ENCODE assay signal across 7 mouse cellular contexts in genomic region chr6:119489765-119490164, GRCm38 (mm10). TPM values are rescaled to one million over a fixed set of nuclear protein-coding genes. Genes with fewer than 3 reads are reported as not detected.
DNase-seq lines count a peak whose midpoint lies in the region; ATAC-seq lines count a peak whose summit lies in the region.

No protein-coding gene starts in this region.

- peaks cover 5% of the 10 kb centered on the region; the same call in 1 of the 2 replicates for H3K4me1 ChIP-seq in liver, embryonic 11.5 days (replicated peaks; ENCODE audit: control insufficient read depth, insufficient read depth, low read length)
- peaks cover 25% of the 10 kb centered on the region for H3K4me1 ChIP-seq in hindbrain, embryonic 15.5 days (replicated peaks)

- DNase-seq in liver, result peak; percentile 22
- no peak for DNase-seq in liver, embryonic 11.5 days (ENCODE audit: low spot score)
- DNase-seq in Muller cell, postnatal 12 days (ENCODE audit: inconsistent ontology term), result peak; percentile 65
- DNase-seq in embryo, embryonic 9.5 days (ENCODE audit: extremely low spot score), result peak; percentile 83
- DNase-seq in thymus, postnatal 14 days, result peak; percentile 70

- 11% methylated on average over 5 of the region's 5 CpGs for WGBS in liver, embryonic 11.5 days
- 13% methylated on average over 5 of the region's 5 CpGs for WGBS in hindbrain, embryonic 15.5 days

- H3K4me2 ChIP-seq in liver, embryonic 11.5 days, result no peak overlapping the region
- peak overlapping the region; percentile 21; the same call in 1 of the 2 replicates for H3K4me2 ChIP-seq in hindbrain, embryonic 15.5 days

- H3K9me3 ChIP-seq in liver, embryonic 11.5 days (ENCODE audit: control insufficient read depth, low read length), result no peaks in the 10 kb centered on the region
- H3K9me3 ChIP-seq in hindbrain, embryonic 15.5 days, result no peaks in the 10 kb centered on the region

- H3K4me3 ChIP-seq in liver, embryonic 11.5 days (ENCODE audit: low read depth, low read length), result no peak overlapping the region
- H3K4me3 ChIP-seq in hindbrain, embryonic 15.5 days, result no peak overlapping the region

- H3K36me3 ChIP-seq in liver, embryonic 11.5 days (ENCODE audit: control insufficient read depth, insufficient read depth, low read length), result no peaks in the 10 kb centered on the region
- no peaks in the 10 kb centered on the region for H3K36me3 ChIP-seq in hindbrain, embryonic 15.5 days

- H3K27ac ChIP-seq in liver, embryonic 11.5 days (ENCODE audit: low read depth, low read length), result no peak overlapping the region
- no peak overlapping the region for H3K27ac ChIP-seq in hindbrain, embryonic 15.5 days (replicated peaks)

- no peaks in the 10 kb centered on the region for H3K27me3 ChIP-seq in liver, embryonic 11.5 days (replicated peaks; ENCODE audit: control insufficient read depth, insufficient read depth, low read length)
- no peaks in the 10 kb centered on the region for H3K27me3 ChIP-seq in hindbrain, embryonic 15.5 days

- no peak for ATAC-seq in liver, embryonic 11.5 days (replicated peaks; ENCODE audit: low FRiP score)
- peak; percentile 17; the same call in 1 of the 2 replicates for ATAC-seq in hindbrain, embryonic 15.5 days (ENCODE audit: low FRiP score, low read depth)
- peak; percentile 69 for ATAC-seq in megakaryocyte progenitor cell, adult 5-6 weeks (replicated peaks; ENCODE audit: poor library complexity)

- no peak overlapping the region for H3K9ac ChIP-seq in liver, embryonic 11.5 days (ENCODE audit: low read depth, low read length)
- H3K9ac ChIP-seq in hindbrain, embryonic 15.5 days, result no peak overlapping the region

RNA-seq across cellular contexts. Expression of gene Fbxl14, which starts 10.3 kb away (rescaled TPM):
- polyA plus RNA-seq in liver, embryonic 11.5 days (2014; fragmentation: Nextera tagmentation; extraction: Ambion mirVana), result 6.7 and 6.9 TPM in 2 replicates
- 2.3 and 2.4 TPM in 2 replicates for polyA plus RNA-seq in hindbrain, embryonic 15.5 days (2015; fragmentation: Nextera tagmentation; extraction: Ambion mirVana)
- 45.5 and 47.0 TPM in 2 replicates for total RNA-seq in megakaryocyte progenitor cell, adult 5-6 weeks (2015)
- 43.8 and 47.6 TPM in 2 replicates for total RNA-seq in megakaryocyte progenitor cell, adult 5-6 weeks (2017)

RNA-seq across cellular contexts. Expression of gene Wnt5b, which starts 54.4 kb away (rescaled TPM):
- 3.2 and 3.3 TPM in 2 replicates for polyA plus RNA-seq in liver, embryonic 11.5 days (2014; fragmentation: Nextera tagmentation; extraction: Ambion mirVana)
- polyA plus RNA-seq in hindbrain, embryonic 15.5 days (2015; fragmentation: Nextera tagmentation; extraction: Ambion mirVana), result 4.9 and 6.6 TPM in 2 replicates
- total RNA-seq in megakaryocyte progenitor cell, adult 5-6 weeks (2015), result 0.29 TPM in 1 of 2 replicates, not detected in the other
- total RNA-seq in megakaryocyte progenitor cell, adult 5-6 weeks (2017), result not detected in 2 replicates
